Mouse (Mus musculus) mature B cell (primary cell): Measurements from ENCODE around the gene Trim12a.
"Not testable (repeated sequence)": the region's sequence is repeated elsewhere in the genome, so short reads cannot be mapped to it uniquely, and the experiment has no call there.

Experiments used
- in situ Hi-C: fragments of 300-500 bp; cut with MboI; formaldehyde crosslinking; loops from 2 replicates; pipeline ENCODE4 v1.14.3; 2019

Trim12a gene

GRCm38 (mm10) chr7:104315369-104316080 lies at the start of gene Trim12a:
Gene Trim12a (minus strand): TSS chr7:104315466.
- in situ Hi-C loops = not testable (repeated sequence)

- in situ Hi-C loops = no loop called here
Observed at GRCm38 (mm10) chr7:104353600-104353967, 38.3 kb upstream of the Trim12a start.

GRCm38 (mm10) chr7:104352717-104353599 lies 37.7 kb upstream of the Trim12a start, which contains the start of gene Trim12c:
Gene Trim12c (minus strand): TSS chr7:104353362.
- in situ Hi-C loops = no loop called here

- in situ Hi-C loops = not testable (repeated sequence)
Observed at GRCm38 (mm10) chr7:104348043-104348442, 32.8 kb upstream of the Trim12a start.

GRCm38 (mm10) chr7:104340744-104341143 lies 25.5 kb upstream of the Trim12a start:
- in situ Hi-C loops = not testable (repeated sequence)

- in situ Hi-C loops = not testable (repeated sequence)
Observed at GRCm38 (mm10) chr7:104335547-104335946, 20.3 kb upstream of the Trim12a start.

GRCm38 (mm10) chr7:104329171-104329570 lies 13.9 kb upstream of the Trim12a start, which contains the start of gene Trim34b:
Gene Trim34b (plus strand): TSS chr7:104329471.
- in situ Hi-C loops = not testable (repeated sequence)

GRCm38 (mm10) chr7:104322028-104322427 lies 6.8 kb upstream of the Trim12a start:
- in situ Hi-C loops = no loop called here

- in situ Hi-C loops = no loop called here
Observed at GRCm38 (mm10) chr7:104314796-104315353, 391 bp downstream of the Trim12a start.

GRCm38 (mm10) chr7:104291638-104292400 lies 23.4 kb downstream of the Trim12a start:
- in situ Hi-C loops = no loop called here

- in situ Hi-C loops = no loop called here
Observed at GRCm38 (mm10) chr7:104290641-104291040, 24.6 kb downstream of the Trim12a start.

- in situ Hi-C loops = not testable (repeated sequence)
Observed at GRCm38 (mm10) chr7:104287576-104288443, 27.5 kb downstream of the Trim12a start, which contains the start of gene Trim5. Gene Trim5 (minus strand): TSS chr7:104288094.

- in situ Hi-C loops = not testable (repeated sequence)
Observed at GRCm38 (mm10) chr7:104279361-104279760, 35.9 kb downstream of the Trim12a start.

GRCm38 (mm10) chr7:104265335-104265734 lies 49.9 kb downstream of the Trim12a start:
- in situ Hi-C loops = not testable (repeated sequence)

- in situ Hi-C loops = not testable (repeated sequence)
Observed at GRCm38 (mm10) chr7:104260380-104260779, 54.9 kb downstream of the Trim12a start.
